Mouse (Mus musculus) liver, adult 2 months (tissue): ENCODE results near the gene Filip1l. TPM values are rescaled to one million over a fixed set of nuclear protein-coding genes. Genes with fewer than 3 reads are reported as not detected.
A peak's percentile ranks its signal among the peaks of the same experiment; 100 is the strongest.

ENCODE experiments used
- DNase-seq: peaks from one replicate; pipeline ENCODE4 v3.0.0-alpha.2; 2011; ENCODE audit warnings: low read depth, low spot score; ENCODE audit errors: extremely low read depth
- H3K27ac ChIP-seq: fragments of 200-500 bp; replicated peaks from 2 replicates; pipeline ENCODE4 v1.5.1; 2012; ENCODE audit warnings: low read depth, mild to moderate bottlenecking, control low read depth, inconsistent platforms, low read length; ENCODE audit not compliant: insufficient read depth
- H3K27me3 ChIP-seq: fragments of 200-500 bp; 2 replicates; pipeline ENCODE4 v1.6.1; 2012; ENCODE audit warnings: mild to moderate bottlenecking, moderate library complexity, low read length, inconsistent platforms; ENCODE audit not compliant: control insufficient read depth, insufficient read depth
- H3K36me3 ChIP-seq: fragments of 200-500 bp; 2 replicates; pipeline ENCODE4 v1.6.1; 2012; ENCODE audit warnings: low read length, inconsistent platforms; ENCODE audit not compliant: control insufficient read depth, insufficient read depth
- H3K4me1 ChIP-seq: fragments of 200-500 bp; 2 replicates; pipeline ENCODE4 v1.6.1; 2011; ENCODE audit warnings: low read length; ENCODE audit not compliant: control insufficient read depth, insufficient read depth
- H3K4me3 ChIP-seq: fragments of 200-500 bp; 2 replicates; pipeline ENCODE4 v1.5.1; 2011; ENCODE audit warnings: low read depth, mild to moderate bottlenecking, control low read depth, low read length, moderate library complexity; ENCODE audit not compliant: insufficient read depth
- H3K79me2 ChIP-seq: fragments of 200-500 bp; 2 replicates; pipeline ENCODE4 v1.6.1; 2012; ENCODE audit warnings: inconsistent platforms, mild to moderate bottlenecking, low read length, moderate library complexity; ENCODE audit not compliant: control insufficient read depth, insufficient read depth
- H3K9ac ChIP-seq: fragments of 200-500 bp; 2 replicates; pipeline ENCODE4 v1.6.1; 2012; ENCODE audit warnings: low read depth, mild to moderate bottlenecking, control low read depth, inconsistent platforms, low read length
- CTCF ChIP-seq: fragments of 200-500 bp; IDR thresholded peaks from 2 replicates; pipeline ENCODE4 v1.5.1; 2011; ENCODE audit warnings: low read depth, low read length, control low read depth
- POLR2A ChIP-seq: fragments of 200-500 bp; IDR thresholded peaks from 2 replicates; pipeline ENCODE4 v1.6.1; 2011; ENCODE audit warnings: low read length, control low read depth; ENCODE audit not compliant: insufficient read depth; ENCODE audit errors: extremely low read depth
- WGBS: fragments of 180-500 bp; shearing (Covaris S2); methylation state at CpG from one replicate; pipeline ENCODE4 v1.1.7; 2018; 5-methylcytosine and 5-hydroxymethylcytosine counted together
- polyA plus RNA-seq: library from polyadenylated mRNA; depleted of rRNA; stranded (reverse); fragments of >200 nt; gene quantifications from 2 replicates; pipeline ENCODE4 v1.2.3, GENCODE M21; 2012
- total RNA-seq: library from RNA; depleted of rRNA; stranded (reverse); fragments of >200 nt; gene quantifications from 2 replicates; pipeline ENCODE4 v1.2.3, GENCODE M21; 2014

The Filip1l gene
- total and polyA plus RNA-seq, 2 experiments: 0.82 to 2.9 TPM

GRCm38 (mm10) chr16:57427516-57428285 is 74.8 kb downstream of the Filip1l start:
- no peaks in the 10 kb centered on the region for H3K4me1 ChIP-seq
- H3K4me3 ChIP-seq: no peak overlapping the region
- no peak overlapping the region for H3K27ac ChIP-seq
- 81% methylated on average over 7 of the region's 7 CpGs for WGBS
- peak; percentile 25 for DNase-seq
- no peak overlapping the region for H3K9ac ChIP-seq
- TF ChIP-seq POLR2A: no peak
- no peak for TF ChIP-seq CTCF
- H3K36me3 ChIP-seq: no peaks in the 10 kb centered on the region
- H3K79me2 ChIP-seq: no peaks in the 10 kb centered on the region
- no peaks in the 10 kb centered on the region for H3K27me3 ChIP-seq

GRCm38 (mm10) chr16:57428977-57429376 is 76.1 kb downstream of the Filip1l start:
- Histone ChIP-seq H3K27ac (no peak overlapping the region), H3K79me2 (no peaks in the 10 kb centered on the region), H3K27me3 (no peaks in the 10 kb centered on the region), H3K4me3 (no peak overlapping the region), H3K9ac (no peak overlapping the region), H3K4me1 (no peaks in the 10 kb centered on the region; the same call in 1 of the 2 replicates), H3K36me3 (no peaks in the 10 kb centered on the region)
- no peak for DNase-seq
- no peak for TF ChIP-seq CTCF
- no peak for TF ChIP-seq POLR2A
- 81% methylated on average over 5 of the region's 5 CpGs for WGBS

GRCm38 (mm10) chr16:57431294-57431693 is 78.4 kb downstream of the Filip1l start:
- no peak overlapping the region for H3K9ac ChIP-seq
- H3K27me3 ChIP-seq: no peaks in the 10 kb centered on the region
- no peak overlapping the region for H3K4me3 ChIP-seq
- DNase-seq: no peak
- 94% methylated on average over 3 of the region's 3 CpGs for WGBS
- no peak overlapping the region for H3K27ac ChIP-seq
- H3K4me1 ChIP-seq: no peaks in the 10 kb centered on the region; the same call in 1 of the 2 replicates
- H3K36me3 ChIP-seq: no peaks in the 10 kb centered on the region
- H3K79me2 ChIP-seq: no peaks in the 10 kb centered on the region
- no peak for TF ChIP-seq POLR2A
- no peak for TF ChIP-seq CTCF

GRCm38 (mm10) chr16:57433173-57433572 is 80.3 kb downstream of the Filip1l start:
- no peak for TF ChIP-seq CTCF
- no peak for TF ChIP-seq POLR2A
- H3K27ac ChIP-seq: no peak overlapping the region
- H3K79me2 ChIP-seq: no peaks in the 10 kb centered on the region
- WGBS: 59% methylated on average over 4 of the region's 4 CpGs
- no peaks in the 10 kb centered on the region; the same call in 1 of the 2 replicates for H3K4me1 ChIP-seq
- no peak overlapping the region for H3K9ac ChIP-seq
- no peaks in the 10 kb centered on the region for H3K36me3 ChIP-seq
- no peaks in the 10 kb centered on the region for H3K27me3 ChIP-seq
- no peak overlapping the region for H3K4me3 ChIP-seq
- DNase-seq: no peak

GRCm38 (mm10) chr16:57433671-57434070 is 80.8 kb downstream of the Filip1l start:
- Histone ChIP-seq H3K36me3 (no peaks in the 10 kb centered on the region), H3K27ac (no peak overlapping the region), H3K79me2 (no peaks in the 10 kb centered on the region), H3K4me3 (no peak overlapping the region), H3K9ac (no peak overlapping the region), H3K27me3 (no peaks in the 10 kb centered on the region), H3K4me1 (no peaks in the 10 kb centered on the region; the same call in 1 of the 2 replicates)
- WGBS: 91% methylated on average over 6 of the region's 6 CpGs
- no peak for DNase-seq
- TF ChIP-seq CTCF (no peak), POLR2A (no peak)

- no peak for TF ChIP-seq CTCF
- no peak for TF ChIP-seq POLR2A
- no peak overlapping the region for H3K9ac ChIP-seq
- H3K36me3 ChIP-seq: no peaks in the 10 kb centered on the region
- H3K79me2 ChIP-seq: no peaks in the 10 kb centered on the region
- no peak overlapping the region for H3K27ac ChIP-seq
- H3K27me3 ChIP-seq: no peaks in the 10 kb centered on the region
- H3K4me1 ChIP-seq: no peaks in the 10 kb centered on the region; the same call in 1 of the 2 replicates
- no peak overlapping the region for H3K4me3 ChIP-seq
- 82% methylated on average over 3 of the region's 3 CpGs for WGBS
- no peak for DNase-seq
Measured at GRCm38 (mm10) chr16:57434640-57435039, 81.7 kb downstream of the Filip1l start.
